Mouse (Mus musculus): ENCODE data around the gene Wdr78. TPM values are rescaled to one million over a fixed set of nuclear protein-coding genes. Genes with fewer than 3 reads are reported as not detected.

The Wdr78 gene
- 8.2 and 8.7 TPM in 2 replicates for polyA plus RNA-seq (2012; rRNA removed)

GRCm38 (mm10) chr4:103114184-103115111, at the start of gene Wdr78, which contains the start of gene Mier1:
Wdr78 (minus strand) TSS chr4:103114555.
Mier1 (plus strand) TSS chr4:103114390.

DNA sequence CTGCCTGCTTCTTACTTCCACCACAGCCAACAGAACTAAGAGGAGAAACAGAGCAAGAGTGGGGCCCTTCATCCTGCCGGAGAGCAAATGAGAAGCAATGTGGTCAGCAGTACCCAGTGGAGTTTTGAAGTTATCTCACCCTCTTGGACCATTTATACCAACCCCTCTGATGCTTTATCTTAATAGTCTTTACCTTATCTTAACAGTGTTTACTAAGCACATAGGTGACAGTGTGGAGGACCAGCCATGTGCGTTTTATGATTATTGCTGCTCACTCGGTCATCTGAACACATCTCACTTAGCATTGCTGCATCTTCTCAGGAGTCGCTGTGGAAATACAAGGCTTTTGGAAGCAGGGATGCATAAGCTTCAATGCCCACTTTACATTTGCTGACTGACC, 87.7 kb downstream of the Wdr78 start, which contains the start of gene Insl5:
TSS of gene Insl5 (minus strand) at position 222 of the 400 bp plus-strand sequence.

Other genes with a start within 250 kb of the Wdr78 start
- 1.2 and 1.7 TPM in 2 replicates for gene Tctex1d1, start 135.9 kb downstream of the Wdr78 start, polyA plus RNA-seq (2012; rRNA removed)
- 1.9 TPM in 2 replicates for gene Insl5, start 87.7 kb downstream of the Wdr78 start, polyA plus RNA-seq (2012; rRNA removed)
- 27.1 and 31.8 TPM in 2 replicates for gene Mier1, start 165 bp downstream of the Wdr78 start, polyA plus RNA-seq (2012; rRNA removed)
- gene Slc35d1, start 100.6 kb upstream of the Wdr78 start, polyA plus RNA-seq (2012; rRNA removed), result 7.1 and 11.0 TPM in 2 replicates
- gene 4921539E11Rik, start 176.3 kb upstream of the Wdr78 start, polyA plus RNA-seq (2012; rRNA removed), result not detected in 2 replicates
- 6.8 and 7.0 TPM in 2 replicates for gene Oma1, start 199.3 kb upstream of the Wdr78 start, polyA plus RNA-seq (2012; rRNA removed)